Mouse (Mus musculus): ENCODE results near the gene Lancl2.

Gene Lancl2

DNA sequence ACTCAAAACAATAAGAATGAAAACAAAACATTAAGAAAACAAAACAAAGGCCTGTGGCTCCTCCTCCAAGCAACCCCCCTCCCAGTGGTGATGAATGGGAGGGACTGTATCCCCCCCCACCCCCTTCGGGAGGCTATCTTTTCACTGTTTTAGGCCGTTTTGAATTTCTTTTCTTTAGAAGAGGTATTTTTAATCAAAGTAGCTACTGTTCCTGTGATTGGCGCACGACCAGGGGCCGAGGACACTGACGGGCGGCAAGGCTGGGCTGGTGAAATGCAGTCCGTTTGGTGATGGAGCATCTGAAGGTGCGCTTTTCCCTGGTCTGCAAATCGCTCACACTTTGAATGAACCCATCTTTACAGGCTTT lies at the start of gene Lancl2:
Gene Lancl2, plus strand, starts transcription at position 165 of the 367 bp plus-strand sequence.
- peak; percentile 41 for DNase-seq

DNA sequence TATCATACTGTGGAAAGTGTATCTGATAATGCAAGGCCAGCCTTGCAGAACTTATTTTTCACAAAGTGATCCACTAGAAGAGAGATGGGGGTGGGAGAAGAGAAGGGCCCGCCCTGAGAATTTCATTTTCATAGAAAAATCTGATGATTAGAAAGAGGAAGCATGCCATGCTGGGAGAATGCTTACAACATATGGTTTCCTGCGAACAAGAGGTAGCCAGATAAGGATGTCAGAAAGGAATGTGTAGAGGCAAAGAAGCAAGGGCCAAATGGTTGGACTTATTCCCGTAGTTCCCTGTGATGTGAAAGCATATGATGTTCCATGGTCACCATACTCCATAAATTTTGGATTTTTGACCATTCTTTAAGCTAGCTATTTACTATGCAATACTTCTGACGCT lies 41.0 kb upstream of the Lancl2 start:
- no peak for DNase-seq

DNA sequence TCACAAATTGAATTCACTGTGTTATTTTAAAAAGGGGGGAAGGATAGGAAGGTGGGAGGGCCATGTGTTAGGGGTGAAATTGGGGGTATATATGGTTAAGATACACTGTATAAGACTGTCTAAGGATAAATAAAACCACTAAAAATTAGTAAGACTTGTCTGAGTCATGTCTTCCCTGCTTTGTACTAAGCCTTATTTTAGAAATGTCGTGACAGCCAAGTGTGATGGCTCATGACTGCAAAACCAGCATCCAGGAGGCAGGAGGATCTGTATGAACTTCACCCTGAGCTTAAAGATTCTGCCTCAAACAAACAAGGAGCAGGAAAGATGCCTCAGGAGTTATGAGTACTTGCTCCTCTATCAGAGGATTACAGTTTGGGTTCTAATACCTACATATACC lies 18.2 kb upstream of the Lancl2 start:
- DNase-seq, result peak; percentile 35

GRCm38 (mm10) chr6:57691467-57692261 lies 10.7 kb upstream of the Lancl2 start, which contains the start of gene Pyurf:
TSS of gene Pyurf (minus strand) at chr6:57692078.
- DNase-seq, result peak; percentile 87

GRCm38 (mm10) chr6:57693116-57693515 lies 9.2 kb upstream of the Lancl2 start:
- no peak for DNase-seq

DNA sequence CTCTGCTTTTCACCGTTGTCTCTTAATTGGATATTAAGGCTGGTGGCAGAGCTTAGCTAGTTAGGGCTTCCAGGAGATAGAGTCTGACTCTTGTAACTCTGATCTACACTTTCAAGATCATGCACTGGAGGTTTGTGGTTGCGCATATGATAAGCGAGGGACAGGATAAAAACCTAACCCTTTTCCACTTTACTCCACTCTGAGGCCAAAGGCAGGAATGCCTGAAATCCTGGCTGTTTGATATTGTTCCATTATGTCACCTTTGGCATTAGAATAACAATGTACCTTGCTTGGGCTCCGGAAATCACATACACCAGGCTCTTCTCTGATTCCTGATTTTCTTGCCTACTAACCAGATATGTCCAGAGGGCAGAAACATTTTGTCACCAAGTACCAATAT lies 654 bp upstream of the Lancl2 start:
- no peak for DNase-seq

DNA sequence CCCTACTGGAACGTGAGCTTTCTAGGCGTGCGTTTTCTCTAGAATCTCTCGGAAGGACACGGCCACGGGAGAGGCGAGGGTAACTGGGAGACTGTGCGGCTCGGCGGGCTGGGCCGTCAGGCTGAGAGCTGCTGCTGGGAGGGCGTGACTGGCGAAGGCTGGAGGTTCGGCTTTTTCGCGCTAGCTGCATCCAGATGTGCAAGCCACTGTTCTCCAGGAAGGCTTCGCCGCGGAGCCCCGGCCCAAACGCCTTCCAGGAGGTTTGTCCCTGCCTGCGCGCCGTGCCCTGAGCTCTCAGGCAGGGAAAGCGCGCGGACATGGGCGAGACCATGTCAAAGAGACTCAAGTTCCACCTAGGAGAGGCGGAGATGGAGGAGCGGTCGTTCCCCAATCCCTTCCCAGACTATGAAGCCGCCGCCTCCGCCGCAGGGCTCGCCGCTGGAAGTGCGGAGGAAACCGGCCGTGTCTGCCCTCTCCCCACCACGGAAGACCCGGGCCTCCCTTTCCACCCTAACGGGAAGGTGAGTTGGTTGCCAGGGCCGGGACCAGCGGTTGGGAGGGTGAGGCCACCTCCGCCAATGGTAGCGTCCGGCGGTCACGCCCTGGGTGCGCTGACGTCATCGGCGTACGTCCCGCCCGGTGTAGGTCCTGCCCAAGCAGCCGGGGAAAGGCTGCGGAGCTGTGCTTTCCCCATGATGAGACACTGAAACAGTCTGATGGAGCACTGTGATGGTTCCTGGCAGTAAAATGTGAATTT lies 581 bp downstream of the Lancl2 start:
- peak; percentile 97 for DNase-seq

DNA sequence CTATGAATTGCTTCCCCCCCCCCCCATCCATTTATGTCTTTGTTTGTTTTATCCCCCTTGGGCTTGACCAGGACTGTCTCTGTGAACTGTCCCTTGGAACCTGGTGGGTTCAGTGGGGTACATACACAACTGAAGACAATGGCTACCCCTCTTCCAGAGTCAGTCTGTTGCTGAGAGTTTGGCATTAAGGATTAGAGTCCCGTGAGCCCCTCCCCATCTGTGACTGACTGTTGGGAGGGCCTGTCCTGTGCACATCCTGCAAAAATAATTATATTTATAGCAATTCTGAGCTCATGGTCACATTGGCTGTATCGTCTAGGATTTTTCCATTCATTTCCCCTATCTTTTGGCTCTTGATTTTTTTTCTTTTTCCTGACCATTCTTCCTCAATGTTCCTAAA lies 1.4 kb downstream of the Lancl2 start:
- peak; percentile 29 for DNase-seq

DNA sequence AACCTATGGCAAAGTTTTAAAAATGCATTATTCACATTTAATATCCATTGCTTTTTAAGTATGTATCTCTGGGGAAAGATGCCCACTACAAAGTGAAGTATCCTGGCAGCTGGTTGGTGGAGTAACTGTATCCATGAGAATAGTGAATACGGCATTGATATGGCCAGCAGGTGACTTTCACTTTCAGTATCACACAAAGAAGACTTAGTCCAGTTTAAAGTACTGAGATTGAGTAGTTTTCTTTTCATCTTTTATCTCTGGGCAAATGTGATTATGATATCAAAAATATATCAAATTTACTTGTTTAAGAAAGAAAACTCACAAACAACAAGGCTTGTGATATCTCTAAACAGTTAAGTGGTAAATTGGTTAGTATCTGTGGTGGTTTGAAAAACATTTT lies 4.4 kb downstream of the Lancl2 start:
- DNase-seq, result no peak

GRCm38 (mm10) chr6:57711726-57712125 lies 9.4 kb downstream of the Lancl2 start:
- no peak for DNase-seq

- no peak for DNase-seq
These were observed 19.0 kb downstream of the Lancl2 start for GRCm38 (mm10) chr6:57721347-57721746.

GRCm38 (mm10) chr6:57742749-57743148 lies 40.4 kb downstream of the Lancl2 start:
- DNase-seq, result no peak

DNA sequence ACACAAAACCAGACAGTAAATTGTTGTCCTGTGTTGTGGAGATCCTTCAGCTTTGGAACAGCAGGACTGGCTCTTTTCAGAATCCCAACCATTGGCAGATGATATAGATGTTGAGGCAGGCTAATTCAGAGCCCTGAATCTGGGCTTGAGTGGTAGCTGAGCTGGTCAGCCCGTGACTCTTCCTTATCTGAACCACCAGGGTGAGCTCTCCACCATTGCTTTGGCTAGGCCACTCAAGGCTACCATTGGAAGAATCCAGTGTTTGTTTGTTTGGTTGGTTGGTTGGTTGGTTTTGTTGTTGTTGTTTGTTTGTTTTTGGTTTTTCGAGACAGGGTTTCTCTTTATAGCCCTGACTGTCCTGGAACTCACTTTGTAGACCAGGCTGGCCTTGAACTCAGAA lies 41.0 kb downstream of the Lancl2 start:
- DNase-seq, result no peak

DNA sequence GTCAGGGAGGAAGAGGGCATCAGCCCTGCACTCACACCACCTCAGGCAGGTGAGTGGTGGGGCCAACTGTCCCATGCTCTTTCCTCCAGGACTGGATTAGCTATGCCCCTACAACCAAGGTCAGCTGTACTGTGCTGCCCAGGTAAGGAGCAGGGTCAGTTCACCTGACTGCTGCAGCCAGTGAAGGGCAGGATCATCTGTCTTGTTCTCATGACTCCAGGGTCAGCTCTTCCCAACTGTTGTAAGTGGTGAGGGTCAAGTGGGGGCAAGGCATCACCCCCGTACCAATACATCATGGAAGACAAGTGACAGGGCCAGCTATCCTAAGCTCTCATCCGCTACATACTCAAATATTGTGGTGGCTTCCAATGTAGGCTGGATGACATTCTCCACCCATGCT lies 41.8 kb downstream of the Lancl2 start:
- DNase-seq, result no peak

DNA sequence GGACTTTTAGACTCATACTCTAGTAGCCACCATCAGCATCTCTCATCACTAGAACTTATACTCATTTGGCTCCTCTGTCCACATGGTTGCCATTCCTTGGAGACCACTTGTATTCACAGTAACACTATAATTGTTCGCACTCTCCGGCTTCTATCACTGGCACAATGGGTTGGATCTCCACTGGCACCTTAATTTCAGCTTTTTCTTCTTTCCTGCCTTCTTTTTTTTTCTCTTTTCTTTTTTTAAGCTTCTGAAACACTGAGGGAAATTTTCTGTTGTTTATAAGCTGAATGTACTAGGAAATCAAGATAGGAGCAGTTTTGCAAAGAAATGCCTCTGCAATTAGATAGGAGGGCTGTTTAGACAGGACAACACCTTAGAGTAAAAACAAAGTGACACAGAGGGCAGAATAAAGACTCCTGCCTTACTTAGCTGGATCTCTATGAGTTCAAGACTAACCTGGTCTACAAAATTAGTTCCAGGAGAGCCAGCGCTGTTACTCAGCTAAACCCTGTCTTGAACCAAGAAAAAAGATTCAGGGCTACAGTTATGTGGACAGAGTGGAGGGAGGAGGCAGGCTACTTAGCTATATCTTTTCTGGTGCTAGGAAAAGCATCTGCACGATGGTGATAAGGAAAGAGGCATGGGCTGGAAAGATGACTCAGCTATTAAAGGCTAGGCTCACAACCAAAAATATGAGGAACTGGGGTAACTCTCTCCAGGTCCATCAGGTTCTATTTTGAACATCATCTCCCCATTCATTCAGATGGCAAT lies 42.8 kb downstream of the Lancl2 start:
- DNase-seq, result no peak

- DNase-seq, result no peak
These were observed 43.4 kb downstream of the Lancl2 start for GRCm38 (mm10) chr6:57745748-57746129.

- no peak for DNase-seq
These were observed 51.8 kb downstream of the Lancl2 start for GRCm38 (mm10) chr6:57753962-57754759.

DNA sequence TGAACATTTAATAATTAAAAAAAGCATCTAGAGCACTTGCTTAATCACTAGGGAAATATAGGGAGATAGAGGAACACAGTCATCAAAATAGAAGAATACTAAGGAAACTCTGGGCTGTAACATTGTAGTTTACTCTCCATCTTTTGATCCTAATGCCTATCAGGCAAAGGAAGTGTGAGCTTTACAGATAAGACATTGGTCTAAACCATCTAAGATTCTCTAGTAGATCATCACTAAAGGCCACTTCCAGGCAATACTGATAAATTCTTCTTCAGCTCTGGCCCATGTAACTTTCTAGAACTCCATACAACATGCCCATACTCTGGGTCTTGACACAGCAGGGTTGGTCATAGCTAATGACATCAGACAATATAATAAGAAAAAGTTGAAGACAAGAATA lies 60.7 kb downstream of the Lancl2 start:
- DNase-seq, result no peak

DNA sequence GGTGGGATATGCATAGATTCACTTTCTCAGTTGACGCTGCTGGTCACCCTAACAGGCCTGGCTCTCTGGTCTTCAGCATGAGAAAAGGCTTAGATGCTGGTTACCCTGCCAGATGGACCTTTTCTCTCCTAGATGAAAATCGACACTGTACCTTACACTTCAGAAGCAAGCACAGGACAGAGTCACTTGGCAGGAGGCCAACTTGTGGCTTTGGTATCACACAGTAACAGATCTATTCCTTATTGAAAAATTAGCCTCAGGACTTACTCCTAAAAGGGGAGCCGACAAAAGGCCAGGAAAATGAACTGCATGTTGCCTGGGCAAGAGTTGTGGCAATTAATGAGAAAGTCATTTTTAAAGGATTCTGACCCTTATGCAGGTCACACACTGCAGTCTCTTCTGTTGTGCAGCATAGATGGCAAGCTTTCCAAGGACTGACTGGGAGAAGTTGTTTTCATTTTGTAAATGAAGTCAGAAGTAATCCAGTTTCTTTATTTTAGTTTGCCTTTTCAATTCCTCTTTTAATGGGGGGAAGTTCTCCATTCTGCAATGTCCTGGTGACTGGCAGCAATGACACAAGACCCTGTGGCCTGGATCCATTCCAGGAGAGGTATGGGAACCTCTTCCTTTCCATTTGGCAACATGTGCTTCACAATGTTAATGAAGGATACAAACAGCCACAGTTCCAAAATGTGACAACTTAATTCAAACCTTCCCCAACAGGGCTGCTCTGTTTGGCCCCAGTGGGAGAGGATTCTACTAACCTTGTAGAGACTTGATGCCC lies 62.9 kb downstream of the Lancl2 start:
- DNase-seq, result no peak

DNA sequence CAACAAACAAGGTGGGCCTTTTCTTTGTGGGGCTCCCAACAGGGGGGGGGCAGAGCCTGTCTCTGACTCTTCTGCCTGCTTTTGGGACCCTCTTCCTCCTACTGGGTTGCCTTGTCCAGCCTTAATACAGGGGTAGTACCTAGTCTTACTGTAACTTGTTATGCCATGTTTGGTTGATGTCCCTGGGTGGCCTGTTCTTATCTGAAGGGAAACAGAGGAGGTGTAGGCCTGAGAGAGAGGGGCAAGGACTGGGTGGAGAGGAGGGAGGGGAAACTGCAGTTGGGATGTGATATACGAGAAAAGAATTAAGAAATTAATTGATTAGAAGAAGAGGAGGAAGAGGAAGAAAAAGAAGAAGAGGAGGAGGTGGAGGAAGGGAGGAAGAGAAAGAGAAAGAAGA lies 63.9 kb downstream of the Lancl2 start:
- DNase-seq, result no peak

- no peak for DNase-seq
These were observed 65.0 kb downstream of the Lancl2 start for GRCm38 (mm10) chr6:57767112-57767868.
